Mouse (Mus musculus) intestine, embryonic 15.5 days (tissue): ENCODE data around the gene Tmem127. TPM values are rescaled to one million over a fixed set of nuclear protein-coding genes. Genes with fewer than 3 reads are reported as not detected.
"Not testable (repeated sequence)": the region's sequence is repeated elsewhere in the genome, so short reads cannot be mapped to it uniquely, and the experiment has no call there.

Experiments used
- ATAC-seq: fragments of 200-750 bp; cut with Nextera tagmentation; 2 replicates; pipeline ENCODE4 v1.8.0; 2017; ENCODE audit warnings: moderate TSS enrichment, moderate library complexity
- H3K27ac ChIP-seq: fragments of 300-500 bp; sonication (generic); 2 replicates; pipeline ENCODE4 v1.5.1; 2015; ENCODE audit warnings: mild to moderate bottlenecking, inconsistent platforms
- H3K27me3 ChIP-seq: fragments of 300-500 bp; sonication (generic); replicated peaks from 2 replicates; pipeline ENCODE4 v1.6.1; 2015; ENCODE audit warnings: inconsistent platforms
- H3K36me3 ChIP-seq: fragments of 300-500 bp; sonication (generic); 2 replicates; pipeline ENCODE4 v1.6.1; 2015; ENCODE audit warnings: inconsistent platforms
- H3K4me1 ChIP-seq: fragments of 300-500 bp; sonication (generic); replicated peaks from 2 replicates; pipeline ENCODE4 v1.6.1; 2015; ENCODE audit warnings: inconsistent platforms
- H3K4me2 ChIP-seq: fragments of 300-500 bp; sonication (generic); replicated peaks from 2 replicates; pipeline ENCODE4 v1.6.1; 2015; ENCODE audit warnings: mild to moderate bottlenecking, inconsistent platforms
- H3K4me3 ChIP-seq: fragments of 300-500 bp; sonication (generic); replicated peaks from 2 replicates; pipeline ENCODE4 v1.5.1; 2015; ENCODE audit warnings: inconsistent platforms
- H3K9ac ChIP-seq: fragments of 300-500 bp; sonication (generic); 2 replicates; pipeline ENCODE4 v1.6.1; 2015; ENCODE audit warnings: inconsistent platforms
- H3K9me3 ChIP-seq: fragments of 300-500 bp; sonication (generic); 2 replicates; pipeline ENCODE4 v1.6.1; 2016; ENCODE audit warnings: inconsistent platforms
- WGBS: fragments of 180-500 bp; shearing (Covaris S2); methylation state at CpG from one replicate; pipeline ENCODE4 v1.1.7; 2015; 5-methylcytosine and 5-hydroxymethylcytosine counted together
- polyA plus RNA-seq: library from polyadenylated mRNA; unstranded; fragments of >200 nt; fragmentation: Nextera tagmentation; extraction: Ambion mirVana; gene quantifications from 2 replicates; pipeline ENCODE4 v1.2.1, GENCODE M21; 2015

Tmem127 gene
- polyA plus RNA-seq, 1 experiment from 2014 or later = 28.5 TPM

- 84% methylated on average over 3 of the region's 3 CpGs for WGBS
- H3K4me3 ChIP-seq = no peak overlapping the region
- H3K9me3 ChIP-seq = no peaks in the 10 kb centered on the region
- H3K4me1 ChIP-seq = no peaks in the 10 kb centered on the region
- H3K4me2 ChIP-seq = no peak overlapping the region
- H3K27me3 ChIP-seq = no peaks in the 10 kb centered on the region
- peaks cover 21% of the 10 kb centered on the region for H3K36me3 ChIP-seq
- H3K9ac ChIP-seq = no peak overlapping the region
- H3K27ac ChIP-seq = no peak overlapping the region
- ATAC-seq = no peak
These were observed 54.2 kb downstream of the Tmem127 start for GRCm38 (mm10) chr2:127301883-127302282.

GRCm38 (mm10) chr2:127304192-127304591 is 56.5 kb downstream of the Tmem127 start:
- H3K27ac ChIP-seq, H3K36me3 ChIP-seq, H3K4me1 ChIP-seq, ATAC-seq, H3K9ac ChIP-seq, H3K9me3 ChIP-seq, H3K27me3 ChIP-seq, H3K4me3 ChIP-seq, H3K4me2 ChIP-seq: not testable (repeated sequence)
- WGBS = 94% methylated on average over 4 of the region's 4 CpGs

GRCm38 (mm10) chr2:127304609-127305210 is 57.0 kb downstream of the Tmem127 start:
- H3K9me3 ChIP-seq = no peaks in the 10 kb centered on the region
- H3K4me1 ChIP-seq = no peaks in the 10 kb centered on the region
- no peak overlapping the region for H3K4me2 ChIP-seq
- no peaks in the 10 kb centered on the region for H3K27me3 ChIP-seq
- H3K36me3 ChIP-seq = no peaks in the 10 kb centered on the region
- ATAC-seq = no peak
- no peak overlapping the region for H3K27ac ChIP-seq
- WGBS = 79% methylated on average over 3 of the region's 3 CpGs
- no peak overlapping the region for H3K9ac ChIP-seq
- H3K4me3 ChIP-seq = no peak overlapping the region

GRCm38 (mm10) chr2:127306123-127306522 is 58.4 kb downstream of the Tmem127 start:
- Histone ChIP-seq H3K4me2 (no peak overlapping the region), H3K36me3 (no peaks in the 10 kb centered on the region), H3K4me1 (no peaks in the 10 kb centered on the region), H3K4me3 (no peak overlapping the region), H3K27me3 (no peaks in the 10 kb centered on the region), H3K27ac (no peak overlapping the region), H3K9me3 (no peaks in the 10 kb centered on the region), H3K9ac (no peak overlapping the region)
- no peak for ATAC-seq

DNA sequence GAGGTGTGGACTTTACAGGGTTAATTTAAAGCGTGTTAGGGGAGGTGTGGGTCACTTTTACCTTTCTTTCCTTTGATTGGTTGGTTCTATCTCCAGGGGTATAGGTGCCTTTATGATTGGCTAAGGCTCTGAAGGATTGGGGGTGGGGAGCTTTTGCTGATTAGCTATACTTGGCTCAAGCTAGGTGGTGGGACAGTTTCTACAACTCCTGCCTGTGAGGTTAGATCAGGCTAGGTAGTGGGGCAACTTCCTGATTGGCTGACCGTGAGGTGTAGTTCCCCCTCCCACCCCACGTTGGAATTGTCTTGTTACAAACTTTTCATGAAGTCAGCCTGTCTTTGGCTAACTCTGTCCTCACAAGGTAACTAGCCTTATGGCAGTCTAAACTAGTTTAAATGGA is 59.5 kb downstream of the Tmem127 start:
- WGBS = 39% methylated on average over 3 of the region's 3 CpGs
- no peak for ATAC-seq

GRCm38 (mm10) chr2:127308660-127309059 is 61.0 kb downstream of the Tmem127 start:
- H3K9ac ChIP-seq = no peak overlapping the region
- H3K4me3 ChIP-seq = no peak overlapping the region
- no peak overlapping the region for H3K4me2 ChIP-seq
- no peak for ATAC-seq
- 92% methylated on average over 2 of the region's 2 CpGs for WGBS
- H3K36me3 ChIP-seq = no peaks in the 10 kb centered on the region
- H3K27me3 ChIP-seq = no peaks in the 10 kb centered on the region
- H3K27ac ChIP-seq = no peak overlapping the region
- H3K9me3 ChIP-seq = no peaks in the 10 kb centered on the region
- H3K4me1 ChIP-seq = no peaks in the 10 kb centered on the region

More for the DNA sequence above, 59.5 kb downstream of the Tmem127 start:
- no peak overlapping the region for H3K4me2 ChIP-seq
- no peak overlapping the region for H3K4me3 ChIP-seq
- H3K4me1 ChIP-seq = no peaks in the 10 kb centered on the region
- no peak overlapping the region for H3K27ac ChIP-seq
- H3K36me3 ChIP-seq = no peaks in the 10 kb centered on the region
- no peaks in the 10 kb centered on the region for H3K9me3 ChIP-seq
- no peaks in the 10 kb centered on the region for H3K27me3 ChIP-seq
- no peak overlapping the region for H3K9ac ChIP-seq

DNA sequence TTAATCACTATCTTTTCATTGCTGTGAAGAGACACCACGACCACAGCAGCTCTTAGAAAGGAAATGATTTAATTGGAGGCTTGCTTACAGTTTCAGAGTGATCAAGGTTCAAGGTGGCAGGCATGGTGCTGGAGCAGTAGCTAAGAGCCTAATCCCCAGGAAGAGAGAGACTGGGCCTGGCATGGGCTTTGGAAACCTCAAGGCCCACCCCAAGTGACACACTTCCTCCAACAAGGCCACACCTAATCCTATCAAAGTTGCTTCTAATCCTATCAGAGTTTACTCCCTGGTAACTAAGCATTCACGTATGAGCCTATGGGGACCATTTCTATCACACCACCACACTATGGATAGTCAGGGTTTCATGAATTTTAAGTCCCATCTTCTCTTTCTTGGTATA is 62.5 kb downstream of the Tmem127 start:
- Histone ChIP-seq H3K9ac (no peak overlapping the region), H3K4me1 (no peaks in the 10 kb centered on the region), H3K36me3 (no peaks in the 10 kb centered on the region), H3K27me3 (no peaks in the 10 kb centered on the region), H3K4me3 (no peak overlapping the region), H3K9me3 (no peaks in the 10 kb centered on the region), H3K27ac (no peak overlapping the region), H3K4me2 (no peak overlapping the region)
- WGBS = 46% methylated on average over 2 of the region's 2 CpGs
- no peak for ATAC-seq

GRCm38 (mm10) chr2:127310685-127311084 is 63.0 kb downstream of the Tmem127 start:
- H3K36me3 ChIP-seq = no peaks in the 10 kb centered on the region
- H3K27me3 ChIP-seq = no peaks in the 10 kb centered on the region
- H3K4me2 ChIP-seq = no peak overlapping the region
- no peak overlapping the region for H3K27ac ChIP-seq
- WGBS = 91% methylated on average over 7 of the region's 7 CpGs
- H3K9me3 ChIP-seq = no peaks in the 10 kb centered on the region
- ATAC-seq = no peak
- no peak overlapping the region for H3K9ac ChIP-seq
- H3K4me3 ChIP-seq = no peak overlapping the region
- H3K4me1 ChIP-seq = no peaks in the 10 kb centered on the region

Other genes with a start within 250 kb of the Tmem127 start
- gene Ap4e1, start 239.2 kb upstream of the Tmem127 start, polyA plus RNA-seq = 7.7 and 8.0 TPM in 2 replicates
- 63.2 and 63.8 TPM in 2 replicates for gene Blvra, start 177.2 kb upstream of the Tmem127 start, polyA plus RNA-seq
- 66.8 and 73.6 TPM in 2 replicates for gene Ncaph, start 114.0 kb upstream of the Tmem127 start, polyA plus RNA-seq
- 25.2 and 27.1 TPM in 2 replicates for gene Itpripl1, start 104.5 kb upstream of the Tmem127 start, polyA plus RNA-seq
- 1.8 and 2.0 TPM in 2 replicates for gene 1810024B03Rik, start 39.6 kb upstream of the Tmem127 start, polyA plus RNA-seq
- gene Snrnp200, start 39.5 kb upstream of the Tmem127 start, polyA plus RNA-seq = 42.2 and 45.2 TPM in 2 replicates
- 60.2 and 60.9 TPM in 2 replicates for gene Ciao1, start 92 bp upstream of the Tmem127 start, polyA plus RNA-seq
- gene Stard7, start 22.3 kb downstream of the Tmem127 start, polyA plus RNA-seq = 89.1 and 89.5 TPM in 2 replicates
- gene Dusp2, start 88.3 kb downstream of the Tmem127 start, polyA plus RNA-seq = 4.5 and 5.2 TPM in 2 replicates
- gene Astl, start 90.7 kb downstream of the Tmem127 start, polyA plus RNA-seq = not detected in 2 replicates
- gene Adra2b, start 115.3 kb downstream of the Tmem127 start, polyA plus RNA-seq = 1.3 and 1.7 TPM in 2 replicates
- gene Gpat2, start 177.3 kb downstream of the Tmem127 start, polyA plus RNA-seq = 0.15 and 0.16 TPM in 2 replicates
- gene Fahd2a, start 196.7 kb downstream of the Tmem127 start, polyA plus RNA-seq = 19.0 and 23.0 TPM in 2 replicates